Mouse (Mus musculus): ENCODE data around the gene Elp1.

Gene Elp1

GRCm38 (mm10) chr4:56702234-56702633 is 99.9 kb downstream of the Elp1 start:
- DNase-seq (ENCODE audit: low read depth, low spot score) = no peak
